Mouse (Mus musculus) central nervous system, embryonic 18 days (tissue): Measurements from ENCODE around the gene Gm4513. TPM values are rescaled to one million over a fixed set of nuclear protein-coding genes. Genes with fewer than 3 reads are reported as not detected.

ENCODE experiments used
- polyA plus RNA-seq: library from polyadenylated mRNA; depleted of rRNA; stranded (reverse); fragments of >200 nt; gene quantifications from 2 replicates; pipeline ENCODE4 v1.2.3, GENCODE M21; 2012; rRNA removed

The Gm4513 gene
- not detected in 2 replicates for polyA plus RNA-seq

GRCm38 (mm10) chr7:20598921-20599320 lies at the start of gene Gm4513:
TSS of gene Gm4513 (minus strand) at chr7:20599021.

GRCm38 (mm10) chr7:20576141-20576540 lies 22.7 kb downstream of the Gm4513 start, which contains the start of gene Gm4141:
TSS of gene Gm4141 (minus strand) at chr7:20576241.

DNA sequence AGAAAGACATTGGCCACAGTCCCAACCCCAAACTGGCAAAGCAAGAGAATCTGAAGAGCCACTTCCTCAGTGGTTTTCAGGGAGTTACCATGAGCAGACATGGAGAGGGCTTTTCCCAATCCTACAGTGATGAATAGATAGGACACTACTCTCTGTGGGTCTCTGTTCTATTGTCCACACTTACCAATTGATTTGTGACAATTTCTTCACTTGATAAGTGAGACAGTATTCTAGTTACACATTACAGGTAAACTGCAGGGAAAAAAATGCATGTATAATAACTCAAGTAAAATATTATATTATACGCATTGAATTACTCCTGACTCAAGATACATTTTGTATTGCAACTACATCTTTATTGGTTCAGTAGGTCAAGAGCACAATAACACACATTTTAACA lies 53.2 kb downstream of the Gm4513 start, which contains the start of gene Gm5726:
Gene Gm5726 (minus strand): TSS at position 101 of the 400 bp plus-strand sequence.

Other genes starting within 250 kb of the Gm4513 start
- gene Gm5728, start 223.6 kb downstream of the Gm4513 start, polyA plus RNA-seq = not detected in 2 replicates
- not detected in 2 replicates for gene Vmn1r100, start 181.1 kb downstream of the Gm4513 start, polyA plus RNA-seq
- gene Vmn1r101, start 156.4 kb downstream of the Gm4513 start, polyA plus RNA-seq = not detected in 2 replicates
- gene Gm10670, start 124.1 kb downstream of the Gm4513 start, polyA plus RNA-seq = not detected in 2 replicates
- gene Vmn1r103, start 88.5 kb downstream of the Gm4513 start, polyA plus RNA-seq = not detected in 2 replicates
- not detected in 2 replicates for gene Vmn1r104, start 65.2 kb downstream of the Gm4513 start, polyA plus RNA-seq
- not detected in 2 replicates for gene Gm5726, start 53.3 kb downstream of the Gm4513 start, polyA plus RNA-seq
- gene Gm4141, start 22.8 kb downstream of the Gm4513 start, polyA plus RNA-seq = not detected in 2 replicates
- not detected in 2 replicates for gene Vmn1r107, start 69.9 kb upstream of the Gm4513 start, polyA plus RNA-seq
- gene Vmn1r111, start 104.2 kb upstream of the Gm4513 start, polyA plus RNA-seq = not detected in 2 replicates
- gene Gm10668, start 131.6 kb upstream of the Gm4513 start, polyA plus RNA-seq = not detected in 2 replicates
- not detected in 2 replicates for gene Vmn1r112, start 172.2 kb upstream of the Gm4513 start, polyA plus RNA-seq
- not detected in 2 replicates for gene Vmn1r113, start 188.3 kb upstream of the Gm4513 start, polyA plus RNA-seq
- not detected in 2 replicates for gene Vmn1r114, start 213.2 kb upstream of the Gm4513 start, polyA plus RNA-seq
- gene Vmn1r115, start 246.0 kb upstream of the Gm4513 start, polyA plus RNA-seq = not detected in 2 replicates